Mouse (Mus musculus) ovary, postnatal 14 days (tissue): ENCODE data around the gene Akr1c18.

ENCODE experiments used
- DNase-seq: peaks from one replicate; pipeline ENCODE4 v3.0.0; 2022; ENCODE audit warnings: low spot score

Gene Akr1c18

DNA sequence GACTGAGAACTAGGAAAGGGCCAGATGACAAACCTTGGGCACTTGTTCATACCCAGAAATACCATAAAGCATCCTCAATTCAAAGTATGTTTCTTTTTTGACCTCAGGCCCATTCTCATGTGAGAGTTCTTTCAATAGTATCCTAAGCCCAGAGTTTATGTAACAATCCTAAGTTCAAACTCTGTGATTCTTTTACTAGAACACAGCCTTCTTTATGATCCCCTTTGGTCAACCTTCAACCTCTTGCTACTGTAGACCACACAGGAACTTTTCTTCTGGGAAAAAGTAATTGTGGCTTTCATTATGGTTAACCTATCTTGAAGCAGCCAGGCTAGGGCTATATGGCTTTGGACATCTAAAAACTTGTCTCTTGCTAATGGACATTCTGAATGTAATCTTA, 48.8 kb downstream of the Akr1c18 start:
- no peak for DNase-seq
